ENCODE assay signal across 8 mouse cellular contexts in the genomic region with DNA sequence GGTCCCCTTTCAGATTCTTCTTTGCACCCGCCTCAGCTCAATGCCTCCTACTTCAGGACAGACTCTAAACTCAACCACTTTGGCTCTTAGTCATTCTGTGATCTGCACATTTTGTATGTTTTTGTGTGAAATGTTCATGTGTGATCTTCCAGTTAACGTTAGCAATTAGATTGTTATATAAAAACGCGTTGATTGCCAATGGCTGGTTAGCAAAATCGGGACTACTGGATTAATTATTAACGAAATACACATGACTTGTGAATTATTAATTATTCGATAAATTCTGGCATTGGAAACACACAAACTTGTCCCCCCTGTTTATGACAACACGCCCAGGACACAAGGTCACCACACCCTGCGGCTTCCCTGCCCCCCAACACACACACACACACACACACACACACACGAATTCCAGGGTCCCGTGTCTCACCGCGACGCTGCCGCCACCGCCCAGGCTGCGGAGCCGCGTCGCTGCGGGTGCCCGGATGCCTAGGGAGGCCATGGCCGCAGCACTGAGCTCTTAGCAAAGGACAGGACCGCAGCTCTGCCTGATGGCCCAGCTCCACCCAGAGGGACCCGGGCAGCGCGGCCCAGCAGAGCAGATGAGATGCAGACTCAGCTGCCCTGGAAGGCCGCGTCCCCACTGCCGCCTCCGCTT. TPM values are rescaled to one million over a fixed set of nuclear protein-coding genes. Genes with fewer than 3 reads are reported as not detected.
DNase-seq lines count a peak whose midpoint lies in the region; ATAC-seq and TF ChIP-seq lines count a peak whose summit lies in the region.

No protein-coding gene starts in this region.

- no peaks in the 10 kb centered on the region for H3K27me3 ChIP-seq in lung, embryonic 14.5 days (ENCODE audit: insufficient read depth, low read length)
- H3K27me3 ChIP-seq in erythroblast, embryonic 14.5 days (ENCODE audit: control insufficient read depth) = no peaks in the 10 kb centered on the region

- H3K9me3 ChIP-seq in lung, embryonic 14.5 days (ENCODE audit: low read depth, low read length) = no peaks in the 10 kb centered on the region
- no peaks in the 10 kb centered on the region for H3K9me3 ChIP-seq in erythroblast, embryonic 14.5 days (ENCODE audit: control insufficient read depth, low read length)

- peaks cover 32% of the 10 kb centered on the region for H3K36me3 ChIP-seq in lung, embryonic 14.5 days (ENCODE audit: insufficient read depth)
- H3K36me3 ChIP-seq in erythroblast, embryonic 14.5 days (ENCODE audit: control insufficient read depth) = peaks cover 43% of the 10 kb centered on the region

- H3K9ac ChIP-seq in lung, embryonic 14.5 days = peak overlapping the region; percentile 92

- peak overlapping the region; percentile 80 for H3K4me3 ChIP-seq in lung, embryonic 14.5 days (ENCODE audit: low read depth, low read length)
- H3K4me3 ChIP-seq in erythroblast, embryonic 14.5 days (replicated peaks) = peak overlapping the region; percentile 93

- TF ChIP-seq CTCF in lung, embryonic 14.5 days (IDR thresholded peaks at IDR 0.05; ENCODE audit: low read depth) = no peak

- peak overlapping the region; percentile 69 for H3K4me2 ChIP-seq in lung, embryonic 14.5 days

- peak; percentile 50 for DNase-seq in lung, embryonic 14.5 days
- no peak for DNase-seq in lung, postnatal 25 days (ENCODE audit: low spot score)
- DNase-seq in WW6 (ENCODE audit: low read depth, low spot score) = peak; percentile 7
- peak; percentile 43 for DNase-seq in kidney, adult 18-20 months
- peak; percentile 42 for DNase-seq in lung, postnatal 36 days
- peak; percentile 70 for DNase-seq in testis, postnatal 14 days (ENCODE audit: low spot score)
- no peak for DNase-seq in right cerebral cortex, postnatal 4 days

- WGBS in lung, embryonic 14.5 days = under 1% methylated on average over 31 of the region's 31 CpGs

- no peaks in the 10 kb centered on the region for H3K4me1 ChIP-seq in lung, embryonic 14.5 days (ENCODE audit: insufficient read depth)
- H3K4me1 ChIP-seq in erythroblast, embryonic 14.5 days (ENCODE audit: control insufficient read depth) = peaks cover 29% of the 10 kb centered on the region

- H3K27ac ChIP-seq in lung, embryonic 14.5 days (ENCODE audit: low read depth) = peak overlapping the region; percentile 95

- peak; percentile 89 for ATAC-seq in lung, embryonic 14.5 days (ENCODE audit: insufficient read depth)

RNA-seq across cellular contexts. Expression of gene Zfp871, which starts 0.5 kb away (rescaled TPM):
- polyA plus RNA-seq in lung, embryonic 14.5 days (2014; fragmentation: Nextera tagmentation; extraction: Ambion mirVana) = 58.3 and 58.6 TPM in 2 replicates
- polyA plus RNA-seq in erythroblast, embryonic 14.5 days (2012) = 0.02 and 0.04 TPM in 2 replicates

RNA-seq across cellular contexts. Expression of gene Zfp811, which starts 22.2 kb away (rescaled TPM):
- polyA plus RNA-seq in lung, embryonic 14.5 days (2014; fragmentation: Nextera tagmentation; extraction: Ambion mirVana) = 2.5 and 3.0 TPM in 2 replicates
- polyA plus RNA-seq in erythroblast, embryonic 14.5 days (2012) = not detected in 2 replicates

RNA-seq across cellular contexts. Expression of gene Zfp799, which starts 42.5 kb away (rescaled TPM):
- 16.1 and 19.0 TPM in 2 replicates for polyA plus RNA-seq in lung, embryonic 14.5 days (2014; fragmentation: Nextera tagmentation; extraction: Ambion mirVana)
- not detected in 2 replicates for polyA plus RNA-seq in erythroblast, embryonic 14.5 days (2012)

Comparison
In these comparisons a context has a peak if more than half of its experiments do, and no peak if none do; other contexts are left out.
1. DNase-seq: peak in lung, embryonic 14.5 days (single experiment), WW6 (single experiment), kidney, adult 18-20 months (single experiment), lung, postnatal 36 days (single experiment) and testis, postnatal 14 days (single experiment); none in lung, postnatal 25 days (single experiment) and right cerebral cortex, postnatal 4 days (single experiment).
2. RNA of gene Zfp871, which starts 0.5 kb away (polyA plus RNA-seq): 58.3 to 58.6 TPM in lung, embryonic 14.5 days; 0.02 to 0.04 TPM in erythroblast, embryonic 14.5 days; every median in the first group is over 10 times any median in the second.
3. RNA of gene Zfp799, which starts 42.5 kb away (polyA plus RNA-seq): 16.1 to 19.0 TPM in lung, embryonic 14.5 days; not detected in erythroblast, embryonic 14.5 days; every median in the first group is over 10 times any median in the second.